Mouse (Mus musculus) G1E (cell line): ENCODE results near the gene Gm36864.

Experiments used
- CTCF ChIP-seq: IDR thresholded peaks from 2 replicates; pipeline ENCODE4 v1.5.1; 2012; ENCODE audit warnings: low read depth, low read length, inconsistent platforms, mixed read lengths
- GATA1 ChIP-seq: IDR thresholded peaks from 2 replicates; pipeline ENCODE4 v1.6.1; 2012; ENCODE audit warnings: borderline replicate concordance, low read length, inconsistent platforms, mixed read lengths
- POLR2AphosphoS5 ChIP-seq: IDR thresholded peaks from 2 replicates; pipeline ENCODE4 v1.6.1; 2012; ENCODE audit warnings: low read depth, low read length, inconsistent platforms; ENCODE audit not compliant: insufficient replicate concordance
- TAL1 ChIP-seq: conservative IDR thresholded peaks from 2 replicates; pipeline ENCODE4 v1.6.1; 2012; ENCODE audit warnings: low read depth, low read length, inconsistent platforms, mixed read lengths

DNA sequence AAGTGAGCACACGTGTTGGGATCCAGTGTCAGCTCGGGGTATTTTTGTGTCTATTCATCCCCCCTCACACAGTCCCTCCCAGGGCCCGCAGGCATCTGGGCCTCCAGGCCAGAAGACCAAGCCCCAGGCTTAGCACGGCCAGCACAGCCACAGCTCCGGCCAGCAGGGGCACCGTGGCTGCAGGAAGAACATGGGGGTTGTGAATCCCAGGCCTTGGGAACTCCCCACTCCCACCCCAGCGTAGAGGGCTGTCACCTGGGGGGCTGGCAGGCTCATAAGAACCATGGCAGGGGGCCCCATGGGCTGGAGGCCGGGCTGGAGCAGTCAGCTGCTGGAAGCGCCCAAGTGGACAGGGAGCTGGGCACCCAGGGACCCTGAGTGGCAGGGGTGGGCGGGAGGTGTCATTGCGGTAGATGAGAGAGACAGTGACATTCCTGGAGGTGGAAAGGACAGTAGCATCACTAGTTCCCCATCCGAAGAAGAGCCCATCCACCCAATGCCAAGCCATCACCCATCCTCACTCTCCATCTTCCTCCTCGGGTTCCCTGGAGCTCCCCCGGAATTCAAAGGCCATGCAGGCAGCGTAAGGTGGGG, 17.1 kb downstream of the Gm36864 start:
- no peak for TF ChIP-seq CTCF
- no peak for TF ChIP-seq TAL1
- TF ChIP-seq GATA1, result no peak
- no peak for TF ChIP-seq POLR2AphosphoS5
